Mouse (Mus musculus): Measurements from ENCODE around the gene Cbx2. TPM values are rescaled to one million over a fixed set of nuclear protein-coding genes. Genes with fewer than 3 reads are reported as not detected.

The Cbx2 gene
- polyA plus RNA-seq, 1 experiment from 2014 or later, result 121 TPM

DNA sequence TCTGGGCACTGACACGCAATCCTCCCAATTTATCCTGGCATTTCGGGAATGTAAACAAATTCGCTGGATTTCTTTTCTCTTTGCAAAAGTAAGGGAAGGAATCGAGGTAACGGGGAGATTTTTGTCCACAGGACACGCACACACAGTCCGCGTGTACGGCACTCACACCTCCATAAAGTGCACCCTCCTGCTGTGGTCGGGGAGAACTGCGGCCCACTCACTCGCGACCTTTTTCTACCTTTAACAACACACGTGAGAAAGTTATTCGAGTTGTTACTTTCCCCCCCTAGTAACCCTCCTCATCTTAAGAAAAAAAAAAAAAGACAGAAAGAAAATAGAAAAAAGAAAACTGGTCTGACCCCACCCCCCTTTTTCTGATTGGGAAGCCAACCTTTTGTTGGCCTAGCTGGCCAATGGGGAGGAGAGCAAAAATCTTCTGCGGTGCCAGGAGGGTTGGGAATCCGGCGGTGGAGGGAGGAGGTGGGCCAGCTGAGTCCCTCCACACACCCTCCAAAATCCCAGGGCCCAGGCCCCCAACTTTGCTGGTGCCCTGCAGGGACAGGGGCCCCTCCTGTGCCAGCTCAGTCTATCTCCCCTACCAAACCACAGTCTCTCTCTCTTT, 15.1 kb downstream of the Cbx2 start:
- Histone ChIP-seq H3K4me1 (ENCODE audit: control insufficient read depth, insufficient read depth, low read length) (peaks cover 61% of the 10 kb centered on the region), H3K9ac (ENCODE audit: low read length) (peak overlapping the region; percentile 55), H3K4me2 (ENCODE audit: low read depth, severe bottlenecking) (peak overlapping the region; percentile 90), H3K27ac (replicated peaks; ENCODE audit: low read depth, low read length) (no peak overlapping the region), H3K36me3 (ENCODE audit: control insufficient read depth, insufficient read depth, low read length) (peaks cover 5% of the 10 kb centered on the region; the same call in 1 of the 2 replicates), H3K9me3 (ENCODE audit: control insufficient read depth, low read length) (no peaks in the 10 kb centered on the region), H3K4me3 (ENCODE audit: low read depth, low read length) (peak overlapping the region; percentile 40), H3K27me3 (ENCODE audit: control insufficient read depth, insufficient read depth, low read length) (peaks cover 38% of the 10 kb centered on the region)
- peak; percentile 52 for DNase-seq (ENCODE audit: low spot score)
- under 1% methylated on average over 18 of the region's 18 CpGs for WGBS
- no peak for ATAC-seq (ENCODE audit: insufficient number of reproducible peaks, low FRiP score, low TSS enrichment, low read depth)

DNA sequence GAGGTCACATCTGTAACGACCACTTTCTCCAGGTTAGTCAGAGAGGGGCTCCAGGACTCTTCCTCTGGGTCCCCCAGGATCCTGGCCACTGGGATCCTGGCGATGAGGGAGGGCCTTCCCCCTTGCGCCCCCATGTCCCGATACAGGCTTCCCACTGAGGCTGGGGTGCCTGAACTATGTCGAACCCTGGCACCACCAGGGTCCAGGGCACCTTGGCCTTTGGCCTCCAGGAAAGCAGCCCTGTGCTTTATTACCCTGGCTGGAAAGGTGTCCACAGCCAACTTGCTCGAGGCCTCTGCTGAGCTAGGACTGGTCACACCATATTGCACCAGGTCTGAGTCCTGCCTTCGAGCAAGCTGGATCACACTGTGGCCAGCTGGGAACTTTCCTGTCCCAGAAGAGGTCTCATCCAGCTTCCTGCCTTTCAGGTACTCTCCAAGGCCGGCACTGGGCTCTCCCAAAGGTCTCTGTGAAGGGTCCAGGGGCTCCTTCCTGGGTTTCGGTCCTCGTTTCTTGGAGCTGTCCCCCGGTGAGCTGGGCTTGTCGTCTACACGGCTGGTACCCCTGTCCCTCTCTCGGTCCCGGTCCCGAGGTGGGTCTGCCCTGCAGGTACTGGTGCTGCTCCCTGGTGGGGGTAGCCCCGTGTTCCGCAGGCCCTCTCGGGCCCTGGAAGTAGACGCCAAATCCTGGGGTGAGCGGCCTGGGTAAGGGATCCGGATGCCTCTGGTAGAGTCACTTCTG, 16.2 kb downstream of the Cbx2 start:
- 18% methylated on average over 22 of the region's 22 CpGs for WGBS
- H3K4me2 ChIP-seq (ENCODE audit: low read depth, severe bottlenecking), result peak overlapping the region; percentile 64
- no peak overlapping the region for H3K27ac ChIP-seq (replicated peaks; ENCODE audit: low read depth, low read length)
- H3K4me1 ChIP-seq (ENCODE audit: control insufficient read depth, insufficient read depth, low read length), result peaks cover 69% of the 10 kb centered on the region
- peak overlapping the region; percentile 22; the same call in 1 of the 2 replicates for H3K9ac ChIP-seq (ENCODE audit: low read length)
- ATAC-seq (ENCODE audit: insufficient number of reproducible peaks, low FRiP score, low TSS enrichment, low read depth) (no peak), DNase-seq (ENCODE audit: low spot score) (no peak)
- peaks cover 41% of the 10 kb centered on the region for H3K27me3 ChIP-seq (ENCODE audit: control insufficient read depth, insufficient read depth, low read length)
- H3K4me3 ChIP-seq (ENCODE audit: low read depth, low read length), result no peak overlapping the region; the same call in 1 of the 2 replicates
- peaks cover 5% of the 10 kb centered on the region; the same call in 1 of the 2 replicates for H3K36me3 ChIP-seq (ENCODE audit: control insufficient read depth, insufficient read depth, low read length)
- no peaks in the 10 kb centered on the region for H3K9me3 ChIP-seq (ENCODE audit: control insufficient read depth, low read length)

DNA sequence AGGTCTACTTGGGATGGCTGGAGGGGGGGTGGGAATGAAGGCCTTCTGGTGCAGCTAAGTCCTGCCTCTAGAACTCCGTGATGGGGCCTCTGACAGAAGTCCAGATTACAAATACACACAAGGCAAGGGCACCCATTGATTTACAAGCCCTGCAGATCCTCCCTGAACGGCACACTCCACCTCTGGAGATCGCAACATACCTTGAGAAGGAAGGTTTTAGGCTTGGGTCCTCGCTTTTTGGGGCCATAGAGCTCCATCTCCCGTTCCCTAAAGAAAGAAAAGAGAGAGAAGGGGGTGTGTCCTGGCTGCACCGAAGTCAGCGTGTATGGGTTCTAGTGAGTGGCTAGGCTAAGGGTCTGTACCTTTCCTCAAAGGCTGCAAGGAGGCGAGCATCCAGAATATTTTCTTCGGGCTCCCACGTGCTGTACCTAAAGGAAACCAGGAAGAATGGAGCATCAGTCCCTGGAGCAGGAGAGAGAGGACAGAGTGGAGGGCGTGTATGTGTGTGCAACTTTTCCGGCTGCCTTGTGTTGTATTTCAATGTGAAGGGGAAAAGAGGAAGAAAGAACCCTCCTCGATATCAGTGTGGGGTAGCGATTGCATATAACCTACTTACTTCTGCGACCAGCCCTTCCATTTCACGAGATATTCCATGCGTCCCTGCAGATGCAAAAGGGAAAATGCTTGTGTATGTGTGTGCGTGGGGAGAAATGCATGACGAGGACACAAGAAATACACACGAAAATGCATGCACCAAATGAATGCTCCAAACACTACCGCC, 17.2 kb downstream of the Cbx2 start:
- Histone ChIP-seq H3K4me1 (ENCODE audit: control insufficient read depth, insufficient read depth, low read length) (peaks cover 67% of the 10 kb centered on the region), H3K9ac (ENCODE audit: low read length) (peak overlapping the region; percentile 86), H3K9me3 (ENCODE audit: control insufficient read depth, low read length) (no peaks in the 10 kb centered on the region), H3K27me3 (ENCODE audit: control insufficient read depth, insufficient read depth, low read length) (peaks cover 37% of the 10 kb centered on the region), H3K4me3 (ENCODE audit: low read depth, low read length) (peak overlapping the region; percentile 75), H3K36me3 (ENCODE audit: control insufficient read depth, insufficient read depth, low read length) (peaks cover 5% of the 10 kb centered on the region; the same call in 1 of the 2 replicates), H3K4me2 (ENCODE audit: low read depth, severe bottlenecking) (peak overlapping the region; percentile 64), H3K27ac (replicated peaks; ENCODE audit: low read depth, low read length) (no peak overlapping the region)
- DNase-seq (ENCODE audit: low spot score) (peak; percentile 40), ATAC-seq (ENCODE audit: insufficient number of reproducible peaks, low FRiP score, low TSS enrichment, low read depth) (no peak)
- WGBS, result 2% methylated on average over 21 of the region's 21 CpGs

DNA sequence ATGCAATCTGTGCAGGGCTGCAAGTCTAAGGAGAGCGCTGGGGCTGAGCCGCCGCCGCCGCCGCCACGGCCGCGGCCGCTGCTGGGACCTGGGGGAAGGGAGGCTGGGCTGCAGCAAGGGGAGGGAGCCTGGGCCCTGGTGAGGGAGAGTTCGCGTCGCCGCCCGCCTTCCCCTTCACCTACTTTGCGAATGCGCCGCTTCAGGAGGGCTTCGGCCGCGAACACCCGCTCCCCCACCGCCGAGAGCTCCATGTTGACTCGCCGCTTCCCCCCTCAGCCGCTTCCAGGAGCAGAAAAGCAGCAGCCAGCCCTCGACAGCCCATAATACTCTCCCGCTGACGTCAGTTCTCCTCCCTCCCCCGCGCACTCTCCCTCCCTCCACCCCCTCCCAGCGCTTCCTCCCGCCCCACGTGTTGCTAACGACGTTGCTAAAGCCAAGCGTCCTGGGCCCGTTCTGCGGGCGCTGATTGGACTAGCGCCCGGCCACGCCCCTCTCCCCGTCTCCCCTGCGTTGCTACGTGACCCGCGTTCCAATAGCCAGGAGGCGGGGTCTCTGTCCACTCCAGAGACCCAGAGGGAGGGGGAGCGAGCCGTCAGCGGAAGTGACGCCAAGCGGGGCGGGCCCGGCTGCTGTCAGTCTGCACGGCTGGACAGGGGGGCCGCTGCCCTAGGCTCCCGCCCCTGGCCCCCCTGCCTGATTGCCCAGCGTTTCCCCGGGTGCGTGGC, 18.0 kb downstream of the Cbx2 start, which contains the start of gene Cbx8:
Gene Cbx8, minus strand, starts transcription at position 370 of the 725 bp plus-strand sequence.
- peaks cover 5% of the 10 kb centered on the region; the same call in 1 of the 2 replicates for H3K36me3 ChIP-seq (ENCODE audit: control insufficient read depth, insufficient read depth, low read length)
- H3K9me3 ChIP-seq (ENCODE audit: control insufficient read depth, low read length), result no peaks in the 10 kb centered on the region
- ATAC-seq (ENCODE audit: insufficient number of reproducible peaks, low FRiP score, low TSS enrichment, low read depth), result peak; percentile 90
- peak within 1 kb of the TSS; percentile 68 for H3K27ac ChIP-seq (replicated peaks; ENCODE audit: low read depth, low read length)
- DNase-seq (ENCODE audit: low spot score), result peak; percentile 99
- peaks cover 33% of the 10 kb centered on the region for H3K27me3 ChIP-seq (ENCODE audit: control insufficient read depth, insufficient read depth, low read length)
- H3K9ac ChIP-seq (ENCODE audit: low read length), result peak within 1 kb of the TSS; percentile 86
- peak within 1 kb of the TSS; percentile 91 for H3K4me2 ChIP-seq (ENCODE audit: low read depth, severe bottlenecking)
- under 1% methylated on average over 60 of the region's 63 CpGs for WGBS
- peaks cover 67% of the 10 kb centered on the region for H3K4me1 ChIP-seq (ENCODE audit: control insufficient read depth, insufficient read depth, low read length)
- H3K4me3 ChIP-seq (ENCODE audit: low read depth, low read length), result peak within 1 kb of the TSS; percentile 75

DNA sequence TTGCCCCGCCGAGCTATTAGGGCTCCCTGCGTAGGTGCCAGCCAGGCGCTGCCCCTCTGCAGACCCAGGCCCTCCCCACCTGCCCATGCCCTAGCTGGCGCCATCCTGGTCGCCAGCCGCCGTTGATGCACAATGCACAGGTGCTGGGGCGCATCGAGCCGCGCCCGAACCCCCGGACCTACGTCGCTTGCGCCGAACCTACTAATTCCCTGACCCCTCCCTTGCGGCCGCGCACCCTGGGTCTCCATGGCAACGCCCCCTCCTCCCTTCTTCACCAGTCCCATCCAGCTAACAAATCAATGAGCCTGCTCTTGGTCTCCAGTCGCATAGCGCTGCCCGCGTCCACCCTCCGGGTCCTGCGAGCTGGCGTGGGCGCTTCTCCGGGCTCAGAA, 18.6 kb downstream of the Cbx2 start:
- Histone ChIP-seq H3K36me3 (ENCODE audit: control insufficient read depth, insufficient read depth, low read length) (peaks cover 5% of the 10 kb centered on the region; the same call in 1 of the 2 replicates), H3K4me1 (ENCODE audit: control insufficient read depth, insufficient read depth, low read length) (peaks cover 67% of the 10 kb centered on the region), H3K4me3 (ENCODE audit: low read depth, low read length) (peak overlapping the region; percentile 75), H3K27ac (replicated peaks; ENCODE audit: low read depth, low read length) (peak overlapping the region; percentile 64), H3K4me2 (ENCODE audit: low read depth, severe bottlenecking) (peak overlapping the region; percentile 91), H3K9me3 (ENCODE audit: control insufficient read depth, low read length) (no peaks in the 10 kb centered on the region), H3K27me3 (ENCODE audit: control insufficient read depth, insufficient read depth, low read length) (peaks cover 34% of the 10 kb centered on the region), H3K9ac (ENCODE audit: low read length) (peak overlapping the region; percentile 65)
- ATAC-seq (ENCODE audit: insufficient number of reproducible peaks, low FRiP score, low TSS enrichment, low read depth) (peak; percentile 60; the same call in 1 of the 2 replicates), DNase-seq (ENCODE audit: low spot score) (peak; percentile 87)
- WGBS, result under 1% methylated on average over 31 of the region's 31 CpGs

DNA sequence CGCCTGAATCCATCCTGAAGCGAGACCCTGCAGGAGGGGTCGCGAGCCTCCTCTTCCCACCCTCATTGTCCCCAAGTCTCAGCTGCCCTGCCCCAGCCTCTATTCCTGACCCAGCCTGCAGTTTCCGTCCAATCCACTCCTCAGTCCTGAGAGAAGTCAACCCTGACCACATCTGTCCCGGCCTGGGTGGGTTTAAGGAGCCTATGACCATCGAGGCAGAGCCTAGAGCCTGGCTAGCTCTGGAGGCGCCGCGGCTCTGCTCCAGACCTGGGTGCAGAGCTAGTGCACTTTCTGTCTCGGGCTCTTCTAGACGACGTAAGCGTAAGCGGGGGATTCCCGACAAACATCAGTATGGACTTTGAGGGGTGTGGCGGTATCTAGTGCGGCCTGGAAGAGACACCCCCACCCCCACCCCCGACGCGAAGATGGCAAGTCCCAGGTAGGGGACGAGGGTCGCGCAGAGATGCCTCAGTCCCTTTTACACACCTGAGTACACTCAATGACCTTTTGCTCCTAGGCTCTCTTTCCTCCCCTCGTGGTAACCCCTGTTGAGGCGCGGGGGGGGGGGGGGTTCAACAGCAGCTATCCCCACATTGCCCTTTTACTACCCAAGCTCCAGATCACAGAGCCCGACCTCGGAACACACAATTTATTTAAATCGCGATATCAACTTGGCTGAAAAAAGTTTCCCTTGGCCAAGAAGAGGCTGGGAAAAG, 19.1 kb downstream of the Cbx2 start:
- ATAC-seq (ENCODE audit: insufficient number of reproducible peaks, low FRiP score, low TSS enrichment, low read depth) (no peak), DNase-seq (ENCODE audit: low spot score) (no peak)
- Histone ChIP-seq H3K27ac (replicated peaks; ENCODE audit: low read depth, low read length) (peak overlapping the region; percentile 75), H3K4me1 (ENCODE audit: control insufficient read depth, insufficient read depth, low read length) (peaks cover 70% of the 10 kb centered on the region), H3K27me3 (ENCODE audit: control insufficient read depth, insufficient read depth, low read length) (peaks cover 36% of the 10 kb centered on the region), H3K4me3 (ENCODE audit: low read depth, low read length) (peak overlapping the region; percentile 75), H3K9me3 (ENCODE audit: control insufficient read depth, low read length) (no peaks in the 10 kb centered on the region), H3K4me2 (ENCODE audit: low read depth, severe bottlenecking) (peak overlapping the region; percentile 91), H3K36me3 (ENCODE audit: control insufficient read depth, insufficient read depth, low read length) (peaks cover 5% of the 10 kb centered on the region; the same call in 1 of the 2 replicates), H3K9ac (ENCODE audit: low read length) (peak overlapping the region; percentile 65)
- WGBS, result under 1% methylated on average over 31 of the region's 31 CpGs

DNA sequence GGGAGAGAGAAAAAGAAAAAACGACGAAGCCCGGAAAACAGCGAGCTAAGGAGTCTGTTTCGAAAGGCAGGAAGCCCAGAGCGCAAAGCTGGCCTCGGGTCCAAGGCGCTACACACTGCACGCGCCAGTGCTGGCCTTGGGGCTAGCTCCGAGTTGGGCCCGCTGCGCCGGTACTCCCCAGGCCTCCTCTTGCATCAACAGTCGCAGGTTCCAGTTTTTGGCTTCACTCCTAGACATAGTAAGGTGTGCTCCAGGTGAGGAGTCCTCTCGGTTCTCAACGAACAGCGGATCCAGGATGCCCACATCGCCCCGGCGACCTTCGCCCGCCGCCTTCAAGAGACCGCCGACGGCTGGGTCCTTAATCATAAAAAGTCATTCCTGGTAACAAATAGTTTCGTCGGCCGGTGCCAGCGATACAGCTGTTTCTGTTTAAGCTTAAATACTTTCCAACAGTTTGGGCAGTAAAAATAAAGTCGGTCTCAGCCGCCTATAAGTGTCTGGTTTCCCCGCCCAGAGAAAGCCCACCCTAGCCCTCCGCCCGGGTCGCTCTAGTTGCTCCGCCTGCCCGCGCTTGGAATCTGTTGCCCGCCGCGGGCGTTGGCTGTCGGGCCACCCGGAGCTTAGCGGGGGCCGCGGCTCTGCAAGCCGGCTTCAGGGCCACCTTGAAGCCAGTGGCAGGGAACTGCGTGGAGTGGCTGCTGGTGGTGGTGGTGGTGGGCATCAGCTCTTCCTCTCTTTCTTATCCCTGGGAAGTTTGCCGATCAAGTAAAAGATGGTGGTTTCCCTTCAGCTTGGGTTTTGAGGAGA, 19.9 kb downstream of the Cbx2 start:
- peak overlapping the region; percentile 91 for H3K4me2 ChIP-seq (ENCODE audit: low read depth, severe bottlenecking)
- H3K9me3 ChIP-seq (ENCODE audit: control insufficient read depth, low read length), result no peaks in the 10 kb centered on the region
- peak overlapping the region; percentile 75 for H3K27ac ChIP-seq (replicated peaks; ENCODE audit: low read depth, low read length)
- H3K9ac ChIP-seq (ENCODE audit: low read length), result peak overlapping the region; percentile 45; the same call in 1 of the 2 replicates
- ATAC-seq (ENCODE audit: insufficient number of reproducible peaks, low FRiP score, low TSS enrichment, low read depth), result no peak
- H3K36me3 ChIP-seq (ENCODE audit: control insufficient read depth, insufficient read depth, low read length), result peaks cover 5% of the 10 kb centered on the region; the same call in 1 of the 2 replicates
- peak overlapping the region; percentile 15 for H3K4me3 ChIP-seq (ENCODE audit: low read depth, low read length)
- peak; percentile 82 for DNase-seq (ENCODE audit: low spot score)
- peaks cover 66% of the 10 kb centered on the region for H3K4me1 ChIP-seq (ENCODE audit: control insufficient read depth, insufficient read depth, low read length)
- peaks cover 43% of the 10 kb centered on the region for H3K27me3 ChIP-seq (ENCODE audit: control insufficient read depth, insufficient read depth, low read length)
- under 1% methylated on average over 52 of the region's 52 CpGs for WGBS

All from limb, embryonic 11.5 days (tissue).